Mouse (Mus musculus): ENCODE results near the gene Adam22. TPM values are rescaled to one million over a fixed set of nuclear protein-coding genes. Genes with fewer than 3 reads are reported as not detected.

The Adam22 gene
- total RNA-seq, 2 experiments from 2014 or later: 156 to 160 TPM

DNA sequence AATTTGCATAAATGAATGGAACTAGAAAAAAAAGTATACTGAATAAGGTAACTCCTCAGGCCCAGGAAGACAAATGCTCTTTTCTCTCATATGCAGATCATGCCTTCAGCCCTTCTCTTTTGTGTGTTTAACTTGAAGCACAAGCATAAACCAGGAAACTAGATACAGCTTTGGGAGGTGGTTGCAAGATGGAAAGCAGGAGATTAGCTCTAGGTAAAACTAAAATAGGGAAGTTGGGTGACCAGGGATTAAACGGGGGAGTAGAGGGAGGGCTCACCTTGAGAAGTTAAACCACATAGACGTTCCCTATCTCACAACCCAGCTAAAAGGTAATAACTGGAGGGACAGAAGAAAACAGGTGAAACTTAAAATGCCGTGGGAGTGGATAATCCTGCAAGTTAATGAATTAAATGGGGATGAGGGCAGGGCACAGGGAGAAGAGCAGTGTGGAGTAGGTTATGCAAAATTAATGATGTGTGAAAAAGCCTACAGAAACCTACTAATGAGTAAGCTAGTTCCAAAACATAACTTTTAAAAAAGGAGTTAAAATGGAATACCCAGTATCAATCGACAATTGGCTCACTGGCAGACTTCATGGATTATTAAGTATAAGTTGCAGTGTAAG, 40.2 kb downstream of the Adam22 start:
- no peak for DNase-seq (ENCODE audit: low spot score in 2 of 2)

DNA sequence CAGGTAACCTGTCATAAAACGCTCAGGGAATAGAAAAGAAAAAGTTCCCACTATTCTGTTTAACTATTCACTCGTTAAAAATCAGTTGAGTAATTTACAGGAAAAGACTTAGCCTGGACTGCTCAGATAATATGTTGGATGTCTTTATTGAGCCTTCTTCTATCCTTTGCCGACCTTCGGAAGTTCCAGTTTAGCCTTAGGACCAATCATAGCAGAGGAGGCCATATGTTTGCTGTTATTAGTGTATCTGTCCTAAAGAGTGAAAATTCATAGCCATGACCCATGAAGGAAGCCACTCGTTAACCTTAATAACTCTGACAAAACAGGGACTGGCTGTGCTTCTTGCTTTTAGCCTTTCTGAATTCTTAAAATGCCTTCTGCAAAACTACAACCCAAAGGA, 41.3 kb downstream of the Adam22 start:
- no peak for DNase-seq (ENCODE audit: low spot score in 2 of 2)

DNA sequence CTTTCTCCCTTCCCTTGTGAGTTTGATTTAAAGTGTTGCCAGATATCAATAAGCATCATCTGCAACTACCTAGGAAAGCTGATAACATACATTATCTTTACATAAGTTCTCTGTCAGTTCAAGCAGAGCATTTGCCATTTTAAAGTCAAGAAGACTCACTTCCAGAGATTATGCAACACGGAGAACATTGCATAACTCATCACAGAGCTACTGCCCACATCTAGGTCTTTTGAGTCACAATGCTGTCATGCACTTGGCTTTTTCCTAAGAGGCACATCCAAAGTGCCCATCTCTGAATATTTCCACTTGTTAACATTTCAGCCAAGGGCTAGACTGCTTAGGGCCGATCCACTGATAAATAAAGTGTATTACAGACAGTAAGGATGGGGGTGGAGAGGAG, 55.6 kb downstream of the Adam22 start:
- DNase-seq (ENCODE audit: low spot score in 2 of 2): peak in 1 of 2 experiments; percentile 70

DNA sequence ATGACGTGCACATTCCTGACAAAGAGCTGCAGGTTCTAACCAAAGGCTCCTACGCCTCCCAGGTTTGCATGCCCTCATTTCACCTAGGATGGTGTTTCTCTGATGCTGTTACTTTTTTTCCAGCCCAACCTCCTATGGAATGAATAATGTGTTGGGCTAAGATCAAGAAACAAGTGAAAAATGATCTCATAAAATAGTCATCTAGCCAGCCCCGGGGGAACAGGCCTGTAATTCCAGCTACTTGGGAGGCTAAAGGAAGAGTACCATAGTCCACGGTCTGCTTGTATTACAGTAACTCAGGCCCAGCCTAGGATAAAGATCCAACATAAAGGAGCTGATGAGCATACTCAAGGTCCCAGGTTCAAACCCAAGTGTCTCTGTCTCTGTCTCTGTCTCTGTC, 57.1 kb downstream of the Adam22 start:
- no peak for DNase-seq (ENCODE audit: low spot score in 2 of 2)

DNA sequence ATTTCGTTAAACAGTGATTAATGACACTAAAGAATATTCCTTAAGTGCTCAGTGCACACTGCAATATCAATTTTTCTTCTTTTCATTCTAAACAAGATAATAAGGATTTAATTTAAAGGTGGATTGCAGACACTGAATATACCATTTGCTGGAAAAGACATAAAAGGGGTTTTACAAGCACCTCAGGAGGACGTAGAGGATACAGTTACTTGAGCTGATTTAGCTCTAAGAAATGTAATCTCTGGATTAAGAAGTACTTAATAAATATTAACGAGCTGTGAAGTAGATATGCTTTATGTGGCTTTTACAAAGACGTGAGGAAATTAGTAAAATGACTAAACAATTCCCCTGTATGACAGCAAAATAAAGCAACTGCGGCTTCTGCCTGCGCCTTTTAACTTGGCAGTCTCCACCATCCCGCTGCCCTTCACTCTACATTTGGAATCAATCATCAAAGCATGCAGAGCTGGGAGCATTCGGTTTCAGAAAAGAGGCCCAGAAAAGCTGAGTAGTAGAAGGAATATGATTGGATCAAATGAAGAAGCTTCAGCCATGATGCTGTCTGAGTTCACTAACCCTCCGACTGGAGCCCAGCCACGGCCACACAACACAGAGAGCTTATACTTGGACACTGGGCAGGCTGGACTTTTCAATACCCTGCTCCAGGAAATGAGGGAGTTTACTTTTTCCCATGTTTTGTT, 70.1 kb downstream of the Adam22 start:
- peak in 1 of 2 experiments; percentile 40 for DNase-seq (ENCODE audit: low spot score in 2 of 2)

DNA sequence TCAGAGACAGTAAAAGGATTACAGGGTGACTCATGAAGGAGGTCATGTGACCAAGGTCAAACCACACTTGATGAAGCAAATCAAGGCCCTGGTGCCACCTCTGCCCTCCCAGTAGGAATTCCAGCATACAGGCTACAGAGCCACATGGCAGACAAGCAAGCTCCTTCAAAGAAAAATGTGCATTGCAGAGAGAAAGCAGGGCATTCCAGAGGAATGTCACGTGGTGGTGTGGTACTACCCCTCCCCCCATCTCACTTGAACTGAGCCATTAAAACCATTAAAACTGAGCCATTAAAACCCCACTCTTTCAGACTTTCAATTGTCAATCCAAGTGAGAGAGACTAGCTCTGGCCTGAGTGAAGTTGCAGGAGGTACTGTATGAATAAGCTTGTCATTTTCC, 74.7 kb downstream of the Adam22 start:
- DNase-seq (ENCODE audit: low spot score in 2 of 2): no peak

DNA sequence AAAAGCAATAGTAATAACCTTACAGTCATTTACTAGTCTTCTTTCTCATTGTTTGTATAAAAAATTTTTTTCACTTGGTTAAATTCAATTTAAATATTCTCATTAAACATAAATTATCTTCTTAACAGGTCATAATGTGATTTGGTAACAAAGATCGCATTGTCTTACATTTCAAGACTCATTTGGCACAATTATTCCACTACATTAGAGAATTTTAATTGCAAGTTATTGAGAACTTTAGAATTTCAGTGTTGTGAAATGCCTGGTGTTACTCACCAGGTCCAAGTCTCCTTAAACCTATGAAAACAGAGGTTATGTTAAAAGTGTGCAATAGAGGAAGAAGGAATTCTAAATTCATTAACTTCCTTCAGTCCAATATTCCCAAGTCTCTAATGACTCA, 76.5 kb downstream of the Adam22 start:
- DNase-seq (ENCODE audit: low spot score in 2 of 2): no peak

DNA sequence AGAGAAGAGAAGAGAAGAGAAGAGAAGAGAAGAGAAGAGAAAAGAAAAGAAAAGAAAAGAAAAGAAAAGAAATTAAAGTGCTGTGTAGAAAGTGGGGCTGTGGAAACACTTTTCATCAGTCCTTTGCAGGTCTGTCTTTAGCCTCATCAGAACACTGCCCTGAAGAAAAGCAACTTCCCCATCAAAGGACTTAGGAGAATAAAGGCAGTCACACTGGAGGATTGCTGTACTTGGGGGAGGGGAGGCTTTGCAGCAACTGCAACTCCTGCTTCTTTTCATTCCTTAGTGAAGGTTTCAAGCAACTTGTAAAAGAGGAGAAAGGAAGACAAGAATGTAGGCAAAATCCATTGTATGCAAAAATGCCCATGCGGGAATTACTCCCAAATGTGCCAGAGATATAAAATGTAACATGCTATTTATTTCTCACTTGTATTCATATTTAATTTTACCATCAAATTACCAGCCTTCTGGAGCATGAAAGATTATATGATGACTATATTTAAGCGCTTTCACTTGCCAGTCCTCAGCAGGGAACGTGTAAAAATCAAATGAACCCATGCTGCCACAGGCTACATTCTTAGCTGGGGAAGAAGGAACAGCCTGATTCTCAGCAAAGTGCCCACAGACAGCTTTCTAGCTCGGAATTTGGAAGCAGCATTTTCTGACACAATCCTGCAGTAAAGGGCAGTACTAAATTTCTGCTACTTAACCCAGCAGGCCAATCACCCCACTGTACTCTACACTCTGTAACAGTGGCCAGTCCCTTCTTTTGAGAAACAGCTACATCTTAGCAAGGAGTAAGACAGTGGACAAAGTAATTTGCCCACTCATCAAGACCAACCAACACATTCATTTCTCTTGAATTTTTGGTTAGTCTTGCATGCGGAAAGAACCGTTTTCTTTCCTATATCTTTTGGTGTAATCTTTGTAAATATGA, 78.0 kb downstream of the Adam22 start:
- DNase-seq (ENCODE audit: low spot score in 2 of 2): no peak

DNA sequence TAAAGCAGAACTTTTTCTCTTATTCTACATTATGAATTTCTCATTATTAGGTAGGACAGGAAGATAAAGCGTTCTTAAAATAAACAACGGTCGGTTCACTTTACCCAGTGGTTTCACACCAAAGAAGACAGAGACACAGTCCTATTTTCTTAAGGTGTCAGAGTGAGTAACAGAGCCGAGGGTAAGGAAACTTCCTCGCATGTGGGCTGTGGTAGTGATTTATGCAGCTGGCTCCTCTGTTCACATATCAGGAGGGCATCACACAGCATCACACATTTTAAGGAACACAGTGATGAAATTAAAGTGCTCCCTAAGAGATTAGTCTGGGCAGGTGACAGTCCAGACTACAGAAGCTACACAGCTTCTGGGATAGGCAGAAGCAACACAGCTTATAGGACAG, 83.8 kb downstream of the Adam22 start:
- no peak for DNase-seq (ENCODE audit: low spot score in 2 of 2)

DNA sequence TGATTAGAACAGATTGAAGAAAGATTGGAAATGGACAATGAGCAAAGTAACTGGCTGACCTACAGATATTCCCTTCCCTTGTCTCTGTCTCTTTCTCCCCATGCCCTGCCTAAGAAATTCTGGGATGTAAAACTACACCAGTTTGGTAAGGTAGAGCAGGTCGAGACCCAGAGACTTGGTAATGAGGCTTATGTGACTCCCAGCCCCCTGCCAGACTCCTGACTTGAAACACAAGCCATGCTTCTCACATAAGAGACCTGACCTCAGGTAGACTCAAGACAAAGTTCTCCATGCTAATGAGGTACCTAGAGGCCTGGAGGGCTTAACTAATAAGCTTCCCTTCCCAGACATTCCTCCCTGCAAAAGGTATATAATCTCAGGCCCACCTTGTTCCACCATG, 91.8 kb downstream of the Adam22 start:
- DNase-seq (ENCODE audit: low spot score in 2 of 2): no peak

DNA sequence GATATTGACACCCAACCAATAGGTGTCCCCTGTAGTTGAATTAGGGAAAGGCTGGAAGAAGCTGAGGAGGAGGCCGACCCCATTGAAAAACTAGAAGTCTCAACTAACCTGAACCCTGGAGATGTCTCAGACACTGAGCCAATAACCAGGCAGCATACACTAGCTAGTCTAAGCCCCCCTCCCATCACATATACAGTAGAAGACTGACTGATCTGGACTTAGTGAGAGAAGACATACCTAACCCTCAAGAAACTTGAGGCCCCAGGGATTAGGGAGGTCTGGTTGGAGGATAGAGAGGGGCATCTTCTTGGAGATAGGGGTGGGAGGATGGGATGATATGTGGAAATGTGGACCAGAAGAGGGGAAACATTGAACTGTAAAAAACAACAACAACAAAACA, 110.6 kb downstream of the Adam22 start:
- no peak for DNase-seq (ENCODE audit: low spot score in 2 of 2)

DNA sequence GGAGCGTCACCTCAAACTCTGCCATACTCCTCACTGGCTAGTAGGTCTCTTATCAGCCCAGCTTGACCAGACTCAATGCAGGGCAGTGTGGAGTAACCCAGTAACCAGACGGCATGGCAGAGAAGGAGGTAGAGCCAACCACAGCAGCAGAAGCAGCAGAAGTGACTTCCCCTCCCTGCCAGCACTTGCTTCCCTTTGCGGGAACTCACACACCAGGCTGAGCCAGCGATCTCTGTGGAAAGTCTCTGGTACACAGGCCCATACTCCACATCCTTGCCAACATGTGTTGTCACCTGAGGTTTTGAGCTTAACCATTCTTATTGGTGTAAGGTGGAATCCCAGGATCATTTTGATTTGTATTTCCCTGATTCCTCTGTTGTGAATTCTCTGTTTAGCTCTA, 111.5 kb downstream of the Adam22 start:
- DNase-seq (ENCODE audit: low spot score in 2 of 2): no peak

DNA sequence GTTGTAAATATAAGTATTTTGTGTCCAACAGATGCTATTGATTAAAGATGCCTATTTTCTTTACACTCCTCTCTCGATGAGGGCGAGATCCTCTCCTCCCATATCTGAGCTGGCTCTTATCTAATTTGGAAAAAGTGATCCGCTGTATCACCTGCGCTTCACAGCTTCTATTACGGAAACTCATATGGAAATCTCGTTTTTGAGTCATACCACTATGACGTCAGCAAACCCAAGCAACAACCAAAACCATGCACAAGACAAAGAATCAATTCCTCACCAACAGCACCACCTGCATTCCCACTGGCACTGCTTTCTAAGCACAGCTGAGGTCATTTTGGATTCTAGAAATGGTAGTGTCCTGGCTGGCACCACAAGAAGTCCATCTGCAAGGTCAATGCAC, 123.3 kb downstream of the Adam22 start:
- no peak for DNase-seq (ENCODE audit: low spot score in 2 of 2)

DNA sequence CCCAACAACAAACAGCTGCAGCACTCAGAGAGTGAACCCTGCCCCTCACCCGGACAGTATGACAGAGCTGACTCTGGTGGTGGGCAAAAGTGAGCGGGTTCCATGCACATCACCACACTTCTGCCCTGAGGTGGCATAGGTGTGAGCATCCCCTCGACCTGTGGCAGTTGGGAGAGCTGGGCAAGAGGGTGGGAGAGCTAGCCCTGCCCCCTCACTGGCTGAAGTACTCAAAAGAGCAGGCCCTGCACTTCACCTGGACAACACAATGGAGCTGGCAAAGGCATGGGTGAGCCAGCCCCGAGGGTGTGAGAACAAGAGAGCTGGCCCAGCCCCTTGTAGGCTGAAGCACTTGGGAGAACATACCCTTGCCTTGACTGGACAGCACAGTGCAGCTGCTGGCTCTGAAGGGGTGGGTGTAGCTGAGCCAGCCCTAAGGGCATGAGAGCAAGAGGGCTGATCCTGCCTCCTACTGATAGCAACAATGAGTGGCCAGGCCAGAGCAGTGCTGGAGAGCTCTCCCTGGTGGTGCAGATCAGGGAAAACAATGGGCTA, 124.8 kb downstream of the Adam22 start:
- DNase-seq (ENCODE audit: low spot score in 2 of 2): no peak

DNA sequence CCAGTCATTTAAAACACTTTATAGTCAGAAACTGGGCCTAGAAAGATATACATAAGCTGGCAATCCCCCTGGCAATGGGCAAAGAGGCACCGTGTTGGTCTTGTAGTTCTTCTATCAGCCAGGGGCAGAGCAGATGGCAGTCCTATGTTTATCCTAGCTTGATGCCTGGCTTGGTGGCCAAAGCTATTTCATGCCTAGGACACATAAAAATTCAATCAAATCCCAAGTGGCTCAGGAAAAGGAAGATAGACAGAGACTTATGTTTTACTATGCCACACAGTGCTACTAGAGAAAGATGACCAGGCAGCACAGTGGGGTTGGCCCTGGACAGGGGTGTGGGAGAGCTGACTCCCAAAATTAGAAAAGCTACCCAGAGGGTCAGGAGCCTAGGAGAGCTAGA, 125.3 kb downstream of the Adam22 start:
- no peak for DNase-seq (ENCODE audit: low spot score in 2 of 2)

DNA sequence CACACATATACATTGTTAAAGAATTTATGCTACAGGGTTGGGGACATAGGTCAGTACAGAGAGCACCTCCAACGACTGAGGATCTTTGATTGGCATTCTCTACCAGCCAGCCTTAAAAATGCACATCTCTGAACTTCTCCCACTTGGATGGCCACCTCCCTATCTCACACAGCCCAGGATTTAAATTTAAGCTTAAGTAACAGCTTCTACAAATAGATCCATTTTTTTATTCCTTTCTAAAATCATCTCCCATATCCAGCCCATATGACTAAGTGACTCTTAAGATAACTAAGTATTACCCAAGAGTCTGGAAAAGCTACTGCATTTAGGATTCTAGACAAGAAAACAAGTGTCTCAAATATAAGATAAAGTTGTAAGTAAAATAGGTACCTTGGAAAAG, 140.9 kb downstream of the Adam22 start:
- no peak for DNase-seq (ENCODE audit: low spot score in 2 of 2)

DNA sequence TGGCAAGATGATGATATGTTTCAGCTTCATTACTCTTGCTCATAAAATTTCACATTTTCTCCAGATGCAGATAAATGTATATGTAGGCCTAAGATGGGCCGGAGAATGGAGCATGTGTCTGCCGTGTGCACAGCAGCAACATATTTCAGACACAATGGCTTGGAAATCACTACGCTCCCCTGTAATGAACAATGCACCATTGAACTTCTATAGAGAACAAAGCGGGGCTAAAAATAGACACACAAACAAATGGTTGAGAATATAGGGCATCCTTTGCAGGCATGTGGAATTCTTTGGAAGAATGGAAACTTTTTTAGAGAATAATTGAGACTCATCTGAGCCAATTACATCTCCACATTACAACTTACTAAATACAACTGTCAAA, 143.6 kb downstream of the Adam22 start:
- DNase-seq (ENCODE audit: low spot score in 2 of 2): no peak

DNA sequence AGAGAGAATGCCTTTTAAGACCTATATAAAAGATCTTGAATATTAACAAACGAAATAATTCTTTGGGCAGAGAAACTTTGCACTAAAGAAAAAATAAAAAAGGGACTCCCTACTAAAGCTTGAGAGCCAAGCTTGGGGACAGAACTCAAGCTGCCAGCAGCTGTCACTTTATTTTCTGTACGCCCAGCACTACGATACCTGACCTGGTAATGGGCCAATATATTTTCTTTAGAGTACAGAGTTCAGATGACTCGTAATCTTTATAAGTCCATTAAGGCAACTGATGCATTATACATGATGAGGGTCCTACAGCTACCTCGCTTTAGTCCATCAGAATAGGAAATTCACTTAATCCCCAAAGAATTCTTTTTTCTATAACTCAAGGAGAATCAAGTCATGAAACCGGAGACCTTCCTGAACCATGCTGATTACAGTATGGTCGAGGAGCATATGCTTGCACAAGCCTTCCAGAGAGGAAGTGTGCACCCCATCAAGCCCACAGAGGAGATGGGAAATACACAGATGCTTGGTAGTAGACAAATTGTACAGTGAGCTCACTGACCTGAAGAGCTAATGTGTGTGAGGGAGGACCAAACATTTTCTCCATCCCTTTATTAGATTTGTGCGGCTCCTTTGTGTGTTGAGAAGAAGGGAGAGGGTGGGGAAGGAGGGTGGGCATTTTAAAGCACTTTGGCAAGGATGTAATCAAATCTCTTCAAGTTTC, 144.2 kb downstream of the Adam22 start:
- no peak for DNase-seq (ENCODE audit: low spot score in 2 of 2)

DNA sequence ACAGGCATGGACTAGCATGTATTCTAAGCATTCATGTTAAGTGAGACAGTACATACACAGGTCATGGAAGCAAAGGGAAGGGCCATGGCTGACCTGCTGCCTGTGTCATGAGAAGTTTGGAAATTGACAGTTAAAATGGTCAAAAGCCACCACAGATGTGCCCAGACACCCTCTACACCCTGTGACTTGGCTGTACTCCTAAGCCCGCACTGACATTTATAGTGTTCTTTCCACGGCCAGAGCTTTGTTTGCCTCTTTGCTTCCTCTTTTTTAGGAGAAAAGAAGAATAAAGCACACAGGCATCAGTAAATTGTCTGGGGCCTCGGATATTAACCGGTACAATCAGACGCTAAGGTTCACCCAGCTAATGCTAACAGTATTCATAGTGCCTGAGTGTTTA, 146.3 kb downstream of the Adam22 start:
- DNase-seq (ENCODE audit: low spot score in 2 of 2): no peak

DNA sequence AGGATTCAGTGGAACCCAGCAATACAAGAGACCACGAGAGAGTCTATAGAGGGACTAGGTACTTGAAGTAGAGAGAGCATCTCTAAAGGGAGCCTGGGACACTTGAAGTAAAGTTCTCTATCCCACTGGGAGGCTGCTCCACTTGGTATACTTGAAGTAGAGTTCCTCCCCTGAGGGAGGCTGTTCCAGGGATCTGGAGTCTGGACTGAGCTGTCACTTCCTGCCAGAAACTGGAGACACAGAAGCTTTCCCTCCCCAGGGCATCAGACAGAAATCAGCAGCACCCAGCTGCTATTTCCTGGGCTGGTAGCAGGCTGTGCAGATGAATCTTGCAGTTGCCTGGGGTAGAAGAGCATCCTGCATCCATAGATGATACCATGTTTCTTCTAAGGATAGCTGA, 152.1 kb downstream of the Adam22 start:
- no peak for DNase-seq (ENCODE audit: low spot score in 2 of 2)

DNA sequence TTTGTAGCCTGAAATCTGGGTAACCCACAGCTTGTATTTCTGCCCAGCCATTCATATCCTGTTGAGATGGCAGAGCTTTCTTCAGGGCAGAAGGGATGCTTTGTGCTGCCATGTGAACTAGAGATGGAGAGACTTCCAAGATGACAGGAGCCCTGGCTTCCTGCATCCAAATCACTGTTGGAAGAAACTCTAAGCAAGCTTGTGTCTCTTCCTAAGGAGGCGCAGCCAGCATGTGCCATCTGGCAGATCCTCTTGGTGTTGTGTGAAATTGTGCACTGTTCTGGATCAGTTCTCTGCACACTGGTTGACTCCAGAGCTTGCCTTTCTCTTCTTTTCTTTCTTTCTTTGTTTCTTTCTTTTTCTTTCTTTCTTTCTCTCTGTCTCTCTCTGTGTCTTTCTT, 183.0 kb downstream of the Adam22 start:
- peak; percentile 12 to 34 for DNase-seq (ENCODE audit: low spot score in 2 of 2)

Data from layer of hippocampus, adult 18-20 months (tissue).